Mouse (Mus musculus) liver, postnatal 0 days (tissue): ENCODE results near the gene Sf1.

Experiments
- CTCF ChIP-seq: sonication (generic); IDR thresholded peaks from 2 replicates; pipeline ENCODE4 v1.5.1; 2016; ENCODE audit warnings: antibody characterized with exemption, low read depth
- EP300 ChIP-seq: IDR thresholded peaks from 2 replicates; pipeline ENCODE4 v1.6.1; 2016; ENCODE audit warnings: antibody characterized with exemption, low read depth, mild to moderate bottlenecking

DNA sequence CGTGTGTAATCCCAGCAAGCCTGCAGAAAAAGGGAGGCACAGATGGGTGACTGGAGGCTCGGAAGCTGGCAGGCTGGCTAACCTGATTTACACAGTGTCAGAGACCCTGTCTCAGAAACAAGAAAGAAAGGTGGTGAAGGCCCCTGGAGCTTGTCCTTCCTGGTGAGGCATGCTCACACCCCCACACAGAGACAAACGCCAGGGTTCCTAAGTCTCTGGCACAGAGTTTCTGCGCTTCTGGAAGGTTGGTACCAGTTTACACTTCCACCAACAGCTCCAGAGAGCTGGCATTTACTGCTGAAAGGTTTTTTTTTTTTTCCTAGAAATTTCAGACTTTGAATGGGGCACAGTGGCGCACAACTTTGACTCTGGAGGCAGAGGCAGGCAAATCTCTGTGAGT lies 32.7 kb downstream of the Sf1 start:
- TF ChIP-seq EP300 (no peak), CTCF (no peak)
